Mouse (Mus musculus): ENCODE data around the gene Adgrb3.
A peak's percentile ranks its signal among the peaks of the same experiment; 100 is the strongest.
"Not testable (repeated sequence)": the region's sequence is repeated elsewhere in the genome, so short reads cannot be mapped to it uniquely, and the experiment has no call there.

The Adgrb3 gene

GRCm38 (mm10) chr1:25526976-25527375 is 302.5 kb downstream of the Adgrb3 start:
- DNase-seq (ENCODE audit: low read depth, low spot score), result no peak

- DNase-seq (ENCODE audit: low read depth, low spot score), result peak; percentile 21
These were observed 319.0 kb downstream of the Adgrb3 start for GRCm38 (mm10) chr1:25510321-25511055.

- DNase-seq (ENCODE audit: low read depth, low spot score), result no peak
These were observed 325.2 kb downstream of the Adgrb3 start for GRCm38 (mm10) chr1:25504313-25504712.

GRCm38 (mm10) chr1:25503524-25503923 is 326.0 kb downstream of the Adgrb3 start:
- DNase-seq (ENCODE audit: low read depth, low spot score), result no peak

- no peak for DNase-seq (ENCODE audit: low read depth, low spot score)
These were observed 334.1 kb downstream of the Adgrb3 start for GRCm38 (mm10) chr1:25495202-25495914.

- DNase-seq (ENCODE audit: low read depth, low spot score), result no peak
These were observed 338.0 kb downstream of the Adgrb3 start for GRCm38 (mm10) chr1:25491503-25491902.

GRCm38 (mm10) chr1:25490174-25490573 is 339.3 kb downstream of the Adgrb3 start:
- no peak for DNase-seq (ENCODE audit: low read depth, low spot score)

- no peak for DNase-seq (ENCODE audit: low read depth, low spot score)
These were observed 353.8 kb downstream of the Adgrb3 start for GRCm38 (mm10) chr1:25475699-25476098.

GRCm38 (mm10) chr1:25474469-25474868 is 355.0 kb downstream of the Adgrb3 start:
- no peak for DNase-seq (ENCODE audit: low read depth, low spot score)

GRCm38 (mm10) chr1:25471612-25472011 is 357.9 kb downstream of the Adgrb3 start:
- not testable (repeated sequence) for DNase-seq (ENCODE audit: low read depth, low spot score)

- DNase-seq (ENCODE audit: low read depth, low spot score), result no peak
These were observed 366.9 kb downstream of the Adgrb3 start for GRCm38 (mm10) chr1:25462612-25463011.

- no peak for DNase-seq (ENCODE audit: low read depth, low spot score)
These were observed 394.0 kb downstream of the Adgrb3 start for GRCm38 (mm10) chr1:25435506-25435905.

GRCm38 (mm10) chr1:25430219-25430862 is 399.2 kb downstream of the Adgrb3 start:
- no peak for DNase-seq (ENCODE audit: low read depth, low spot score)

- no peak for DNase-seq (ENCODE audit: low read depth, low spot score)
These were observed 408.8 kb downstream of the Adgrb3 start for GRCm38 (mm10) chr1:25420701-25421100.

- DNase-seq (ENCODE audit: low read depth, low spot score), result no peak
These were observed 410.1 kb downstream of the Adgrb3 start for GRCm38 (mm10) chr1:25419378-25419777.

GRCm38 (mm10) chr1:25415084-25415483 is 414.4 kb downstream of the Adgrb3 start:
- DNase-seq (ENCODE audit: low read depth, low spot score), result no peak

- peak; percentile 5 for DNase-seq (ENCODE audit: low read depth, low spot score)
These were observed 465.3 kb downstream of the Adgrb3 start for GRCm38 (mm10) chr1:25364186-25364585.

- no peak for DNase-seq (ENCODE audit: low read depth, low spot score)
These were observed 471.0 kb downstream of the Adgrb3 start for GRCm38 (mm10) chr1:25358554-25358953.

- DNase-seq (ENCODE audit: low read depth, low spot score), result no peak
These were observed 474.0 kb downstream of the Adgrb3 start for GRCm38 (mm10) chr1:25355486-25355885.

- no peak for DNase-seq (ENCODE audit: low read depth, low spot score)
These were observed 484.6 kb downstream of the Adgrb3 start for GRCm38 (mm10) chr1:25344876-25345275.

- DNase-seq (ENCODE audit: low read depth, low spot score), result no peak
These were observed 504.1 kb downstream of the Adgrb3 start for GRCm38 (mm10) chr1:25325406-25325805.

- DNase-seq (ENCODE audit: low read depth, low spot score), result no peak
These were observed 512.4 kb downstream of the Adgrb3 start for GRCm38 (mm10) chr1:25317142-25317541.

GRCm38 (mm10) chr1:25312344-25312743 is 517.2 kb downstream of the Adgrb3 start:
- no peak for DNase-seq (ENCODE audit: low read depth, low spot score)

Measured in forelimb bud, embryonic 11.5 days (tissue).